Mouse (Mus musculus) intestine, embryonic 16.5 days (tissue): Measurements from ENCODE around the gene Tent5b. TPM values are rescaled to one million over a fixed set of nuclear protein-coding genes. Genes with fewer than 3 reads are reported as not detected.

ENCODE experiments used
- ATAC-seq: fragments of 200-750 bp; cut with Nextera tagmentation; 2 replicates; pipeline ENCODE4 v1.8.0; 2017; ENCODE audit warnings: moderate TSS enrichment, moderate library complexity
- H3K27ac ChIP-seq: fragments of 300-500 bp; sonication (generic); 2 replicates; pipeline ENCODE4 v1.5.1; 2014; ENCODE audit warnings: mild to moderate bottlenecking, low read length
- H3K27me3 ChIP-seq: fragments of 300-500 bp; sonication (generic); replicated peaks from 2 replicates; pipeline ENCODE4 v1.6.1; 2014; ENCODE audit warnings: low read length, control low read depth, mixed read lengths; ENCODE audit not compliant: control insufficient read depth, insufficient read depth
- H3K36me3 ChIP-seq: fragments of 300-500 bp; sonication (generic); 2 replicates; pipeline ENCODE4 v1.6.1; 2014; ENCODE audit warnings: low read length, control low read depth; ENCODE audit not compliant: control insufficient read depth, insufficient read depth
- H3K4me1 ChIP-seq: fragments of 300-500 bp; sonication (generic); 2 replicates; pipeline ENCODE4 v1.6.1; 2014; ENCODE audit warnings: low read length, control low read depth, mixed read lengths; ENCODE audit not compliant: control insufficient read depth, insufficient read depth
- H3K4me2 ChIP-seq: fragments of 300-500 bp; sonication (generic); 2 replicates; pipeline ENCODE4 v1.6.1; 2014; ENCODE audit warnings: low read depth, low read length, control low read depth
- H3K4me3 ChIP-seq: fragments of 300-500 bp; sonication (generic); 2 replicates; pipeline ENCODE4 v1.5.1; 2014; ENCODE audit warnings: mild to moderate bottlenecking, low read length
- H3K9ac ChIP-seq: fragments of 300-500 bp; sonication (generic); 2 replicates; pipeline ENCODE4 v1.6.1; 2014; ENCODE audit warnings: low read depth, low read length
- H3K9me3 ChIP-seq: fragments of 300-500 bp; sonication (generic); 2 replicates; pipeline ENCODE4 v1.6.1; 2016; ENCODE audit warnings: low read length, control low read depth; ENCODE audit not compliant: control insufficient read depth
- WGBS: fragments of 180-500 bp; shearing (Covaris S2); extraction: QIAGEN DNeasy Blood & Tissue Kit; methylation state at CpG from one replicate; pipeline ENCODE4 v1.1.7; 2014; 5-methylcytosine and 5-hydroxymethylcytosine counted together
- polyA plus RNA-seq: library from polyadenylated mRNA; unstranded; fragments of >200 nt; fragmentation: Nextera tagmentation; extraction: Ambion mirVana; gene quantifications from 2 replicates; pipeline ENCODE4 v1.2.1, GENCODE M21; 2015

The Tent5b gene
- polyA plus RNA-seq, 1 experiment from 2014 or later, result 0.66 TPM

DNA sequence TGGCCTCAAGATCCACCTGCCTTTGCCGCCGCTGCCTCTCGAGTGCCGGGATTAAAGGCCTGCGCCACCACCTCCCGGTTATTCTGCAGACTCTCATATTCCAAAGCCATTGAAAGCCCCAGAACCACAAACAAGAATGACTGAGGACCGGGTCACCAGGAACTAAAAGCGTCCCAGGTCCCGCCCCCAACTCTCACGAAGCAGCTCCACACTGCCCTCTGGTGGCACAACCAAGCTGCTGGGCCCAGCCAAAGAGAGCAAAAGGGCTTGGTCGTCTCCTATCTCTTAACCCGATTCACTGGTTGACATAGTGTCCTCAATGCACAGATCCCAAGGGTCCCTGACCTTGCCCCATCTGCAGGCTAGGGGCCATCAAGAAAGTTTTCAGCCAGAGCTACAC, 14.5 kb downstream of the Tent5b start:
- no peaks in the 10 kb centered on the region for H3K36me3 ChIP-seq
- peak; percentile 58; the same call in 1 of the 2 replicates for ATAC-seq
- WGBS, result 2% methylated on average over 12 of the region's 12 CpGs
- H3K27ac ChIP-seq, result peak overlapping the region; percentile 61
- H3K4me1 ChIP-seq, result peaks cover 26% of the 10 kb centered on the region
- H3K4me3 ChIP-seq, result peak overlapping the region; percentile 40
- H3K27me3 ChIP-seq, result peaks cover 41% of the 10 kb centered on the region
- H3K9me3 ChIP-seq, result no peaks in the 10 kb centered on the region
- H3K9ac ChIP-seq, result peak overlapping the region; percentile 48
- peak overlapping the region; percentile 80 for H3K4me2 ChIP-seq

DNA sequence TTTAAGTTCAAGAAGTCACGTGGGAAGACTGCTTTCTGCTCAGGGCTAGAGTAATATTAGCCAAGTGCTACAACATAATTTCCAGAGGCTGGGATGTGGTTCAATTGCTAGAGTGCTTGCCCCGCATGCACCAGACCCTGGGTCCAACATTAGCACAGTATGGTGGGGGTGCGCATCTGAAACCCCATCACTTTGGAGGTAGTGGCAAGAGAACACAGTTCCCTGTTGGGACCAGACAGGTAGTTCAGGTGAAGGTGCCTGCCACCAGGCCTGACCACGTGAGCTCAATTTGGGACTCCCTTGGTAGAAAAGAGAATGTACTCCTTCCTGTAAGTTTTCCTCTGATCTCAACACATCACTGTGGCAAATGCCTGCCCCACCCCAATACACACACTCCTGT, 14.9 kb downstream of the Tent5b start:
- no peak overlapping the region for H3K9ac ChIP-seq
- H3K27ac ChIP-seq, result no peak overlapping the region
- 72% methylated on average over 4 of the region's 4 CpGs for WGBS
- peaks cover 22% of the 10 kb centered on the region for H3K4me1 ChIP-seq
- H3K4me2 ChIP-seq, result no peak overlapping the region
- no peak for ATAC-seq
- H3K4me3 ChIP-seq, result no peak overlapping the region
- H3K36me3 ChIP-seq, result no peaks in the 10 kb centered on the region
- no peaks in the 10 kb centered on the region for H3K9me3 ChIP-seq
- peaks cover 43% of the 10 kb centered on the region for H3K27me3 ChIP-seq

DNA sequence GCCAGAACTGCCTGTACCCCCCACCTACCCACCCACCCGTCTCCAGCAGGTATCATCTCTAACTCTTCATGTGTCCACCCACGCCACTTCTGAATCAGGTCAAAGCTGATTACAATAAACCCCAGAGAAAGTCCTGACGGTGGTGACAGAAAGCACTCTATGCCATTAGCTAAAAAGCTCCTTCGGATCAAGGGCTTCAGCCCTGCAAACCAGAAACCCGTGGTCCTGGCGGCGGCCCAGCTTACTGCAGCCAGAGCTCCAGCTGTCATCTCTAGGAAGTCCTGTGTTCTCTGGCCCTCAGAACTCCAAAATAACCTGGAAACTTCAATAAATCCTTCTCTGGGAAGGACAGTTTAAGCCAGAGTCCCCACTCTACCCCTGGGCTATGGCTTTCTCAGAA, 15.8 kb downstream of the Tent5b start:
- H3K9me3 ChIP-seq, result no peaks in the 10 kb centered on the region
- no peak overlapping the region for H3K4me2 ChIP-seq
- 36% methylated on average over 7 of the region's 7 CpGs for WGBS
- ATAC-seq, result no peak
- no peak overlapping the region for H3K4me3 ChIP-seq
- H3K36me3 ChIP-seq, result no peaks in the 10 kb centered on the region
- peaks cover 20% of the 10 kb centered on the region for H3K4me1 ChIP-seq
- H3K27ac ChIP-seq, result no peak overlapping the region
- H3K27me3 ChIP-seq, result peaks cover 51% of the 10 kb centered on the region
- no peak overlapping the region for H3K9ac ChIP-seq

DNA sequence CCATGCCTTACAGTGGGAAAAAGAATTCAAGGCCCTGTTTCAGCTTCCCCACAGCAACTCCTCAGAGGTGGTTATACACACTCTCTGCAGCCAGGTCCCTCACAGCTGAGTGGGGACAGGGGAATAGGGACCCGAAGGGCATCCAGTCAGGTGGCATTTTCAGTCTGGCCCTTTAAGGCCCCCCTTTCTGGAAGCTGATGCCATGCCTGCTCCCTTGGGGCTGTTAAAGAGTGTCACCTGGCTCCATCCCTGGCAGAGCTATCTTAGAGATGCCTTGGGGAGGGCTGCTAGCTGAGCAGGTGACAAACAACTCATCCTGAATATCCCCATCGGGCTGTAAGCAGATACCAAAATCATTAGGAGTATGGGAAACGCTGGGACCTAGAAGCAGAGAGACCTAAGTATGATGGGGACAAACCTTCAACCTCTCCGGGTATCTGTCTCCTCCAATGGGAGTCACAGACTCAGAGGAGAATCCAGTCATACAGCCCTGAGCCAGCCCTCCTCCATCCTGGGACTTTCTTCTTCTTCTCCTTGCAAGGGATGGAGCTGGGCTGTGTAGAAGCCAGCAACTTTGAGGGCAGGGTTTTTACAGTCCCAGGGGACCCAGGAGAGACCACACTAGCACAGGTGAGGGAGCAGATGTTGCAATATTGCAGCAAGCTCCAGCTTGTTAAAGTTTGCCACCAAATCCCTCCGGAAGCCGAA, 17.0 kb downstream of the Tent5b start:
- H3K27me3 ChIP-seq, result peaks cover 56% of the 10 kb centered on the region
- H3K36me3 ChIP-seq, result no peaks in the 10 kb centered on the region
- WGBS, result 33% methylated on average over 6 of the region's 6 CpGs
- 0 out of 2 replicates have a peak overlapping the region, but pooled peaks have one; percentile 100 for H3K4me2 ChIP-seq
- peaks cover 20% of the 10 kb centered on the region for H3K4me1 ChIP-seq
- no peaks in the 10 kb centered on the region for H3K9me3 ChIP-seq
- H3K4me3 ChIP-seq, result peak overlapping the region; percentile 65; the same call in 1 of the 2 replicates
- H3K27ac ChIP-seq, result no peak overlapping the region
- no peak overlapping the region for H3K9ac ChIP-seq
- no peak for ATAC-seq

DNA sequence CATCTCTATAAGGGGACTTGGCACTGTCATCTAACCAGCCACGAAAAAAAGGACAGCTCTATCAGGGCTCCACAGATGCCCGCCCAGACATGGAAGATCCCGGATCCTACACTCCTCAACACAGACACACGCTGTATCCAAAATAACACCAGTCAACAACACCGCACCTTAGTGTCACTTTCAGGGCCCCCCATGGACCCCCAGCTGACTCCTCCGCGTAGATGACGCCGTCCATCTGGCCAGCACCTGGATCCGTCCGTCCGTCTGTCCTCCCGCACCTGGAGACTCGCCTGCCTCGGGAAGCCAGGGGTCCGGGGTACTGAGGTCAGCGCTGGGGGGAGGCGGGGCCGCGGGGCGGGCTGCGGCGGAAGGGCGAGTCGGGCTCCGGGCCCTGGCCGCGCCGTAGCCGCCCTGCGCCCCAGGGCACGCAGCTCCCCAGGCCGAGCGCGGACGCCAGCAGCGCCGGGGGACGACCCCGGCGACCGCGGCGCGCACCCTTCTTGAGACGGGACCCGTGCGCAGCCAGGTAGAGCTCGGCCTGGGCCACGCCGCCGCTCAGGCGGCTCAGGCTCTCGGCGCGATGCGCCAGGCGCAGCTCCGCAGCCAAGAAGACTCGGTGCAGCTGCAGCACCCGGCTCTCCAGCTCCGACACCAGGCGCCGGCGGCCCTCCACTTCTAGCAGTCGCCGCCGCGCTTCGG, 17.7 kb downstream of the Tent5b start:
- Histone ChIP-seq H3K27me3 (peaks cover 56% of the 10 kb centered on the region), H3K4me3 (peak overlapping the region; percentile 65), H3K9ac (peak overlapping the region; percentile 70), H3K4me1 (peaks cover 20% of the 10 kb centered on the region), H3K27ac (no peak overlapping the region), H3K36me3 (no peaks in the 10 kb centered on the region), H3K4me2 (peak overlapping the region; percentile 100), H3K9me3 (no peaks in the 10 kb centered on the region)
- peak; percentile 24; the same call in 1 of the 2 replicates for ATAC-seq
- 1% methylated on average over 58 of the region's 70 CpGs for WGBS

DNA sequence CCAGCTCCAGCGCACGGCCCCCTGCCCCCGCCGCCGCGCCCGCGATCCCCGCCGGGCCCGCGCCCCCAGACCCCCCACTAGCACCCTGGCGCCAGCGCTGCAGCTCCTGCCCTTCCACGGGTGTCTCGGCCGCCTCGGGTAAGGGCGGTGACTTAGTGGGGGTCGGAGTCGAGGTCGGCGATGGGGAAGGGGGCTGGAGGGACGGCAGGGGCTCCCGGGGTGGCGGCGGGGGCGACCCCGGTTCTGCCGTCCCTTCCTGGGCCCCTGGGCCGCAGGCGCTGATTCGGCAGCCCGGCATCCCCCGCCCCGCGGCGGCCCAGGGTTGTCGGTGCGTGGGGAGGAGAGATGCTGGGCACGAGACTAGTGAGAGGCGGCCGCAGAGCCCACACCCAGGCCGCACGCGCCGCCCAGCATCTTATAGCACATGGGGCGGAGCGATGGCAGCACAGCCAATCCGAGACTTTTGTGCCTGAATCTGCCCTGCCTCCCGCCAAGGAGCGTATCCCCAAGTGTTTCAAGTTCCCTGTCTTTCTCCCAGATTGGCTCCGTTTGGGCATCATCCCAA, 18.3 kb downstream of the Tent5b start, which contains the start of gene Trnp1:
TSS of gene Trnp1 (minus strand) at position 391 of the 565 bp plus-strand sequence.
- WGBS, result under 1% methylated on average over 49 of the region's 53 CpGs
- Histone ChIP-seq H3K27ac (no peak within 1 kb of the TSS), H3K4me2 (peak within 1 kb of the TSS; percentile 100), H3K9me3 (no peaks in the 10 kb centered on the region), H3K36me3 (no peaks in the 10 kb centered on the region), H3K4me3 (peak within 1 kb of the TSS; percentile 65), H3K27me3 (peaks cover 56% of the 10 kb centered on the region), H3K4me1 (peaks cover 20% of the 10 kb centered on the region), H3K9ac (peak within 1 kb of the TSS; percentile 70)
- ATAC-seq, result peak; percentile 84

DNA sequence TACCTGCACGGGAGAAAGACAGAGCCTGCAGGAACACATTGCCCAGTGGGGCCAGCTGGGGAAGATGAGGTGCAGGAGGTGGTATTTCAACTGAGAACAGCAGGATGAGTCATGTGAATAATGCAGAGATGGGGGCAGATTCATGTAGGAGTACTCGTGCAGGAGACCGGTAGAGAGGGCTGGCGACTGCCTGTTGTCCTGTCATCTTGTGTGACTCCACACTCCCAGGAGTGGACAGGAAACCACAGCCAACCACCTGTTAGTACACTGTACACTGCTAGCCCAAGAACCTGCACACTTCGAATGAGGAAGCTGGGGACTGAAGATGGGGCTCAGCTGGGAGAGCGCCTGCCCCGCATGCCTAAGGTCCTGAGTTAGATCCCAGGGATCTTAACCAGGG, 21.6 kb downstream of the Tent5b start:
- Histone ChIP-seq H3K27ac (no peak overlapping the region), H3K36me3 (no peaks in the 10 kb centered on the region), H3K27me3 (peaks cover 47% of the 10 kb centered on the region), H3K4me1 (peaks cover 14% of the 10 kb centered on the region), H3K4me2 (no peak overlapping the region), H3K4me3 (no peak overlapping the region), H3K9ac (no peak overlapping the region), H3K9me3 (no peaks in the 10 kb centered on the region)
- 59% methylated on average over 7 of the region's 7 CpGs for WGBS
- no peak for ATAC-seq

DNA sequence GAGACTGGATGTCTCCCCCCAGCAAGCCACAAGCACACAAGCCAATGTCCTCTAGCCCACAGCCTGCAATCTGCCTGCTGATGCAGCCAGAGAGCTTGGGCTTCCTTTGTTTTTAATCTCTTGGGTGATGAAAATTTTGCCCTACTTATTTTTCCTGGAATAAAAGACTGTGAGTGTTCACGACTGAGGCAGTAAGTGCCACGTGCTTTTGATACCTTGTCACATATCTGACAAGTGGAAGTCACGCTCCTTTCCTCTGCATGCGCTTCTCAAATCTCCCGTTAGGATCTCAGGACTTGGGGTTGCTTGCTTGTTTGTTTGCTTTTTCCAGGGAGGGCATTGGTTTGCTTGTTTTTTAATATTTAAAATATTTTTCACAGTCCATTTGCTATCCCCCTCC, 24.4 kb downstream of the Tent5b start:
- H3K9ac ChIP-seq, result no peak overlapping the region
- H3K36me3 ChIP-seq, result no peaks in the 10 kb centered on the region
- ATAC-seq, result no peak
- H3K27ac ChIP-seq, result no peak overlapping the region
- H3K4me2 ChIP-seq, result no peak overlapping the region
- no peak overlapping the region for H3K4me3 ChIP-seq
- peaks cover 19% of the 10 kb centered on the region for H3K27me3 ChIP-seq
- no peaks in the 10 kb centered on the region for H3K4me1 ChIP-seq
- WGBS, result 57% methylated on average over 5 of the region's 5 CpGs
- no peaks in the 10 kb centered on the region for H3K9me3 ChIP-seq

DNA sequence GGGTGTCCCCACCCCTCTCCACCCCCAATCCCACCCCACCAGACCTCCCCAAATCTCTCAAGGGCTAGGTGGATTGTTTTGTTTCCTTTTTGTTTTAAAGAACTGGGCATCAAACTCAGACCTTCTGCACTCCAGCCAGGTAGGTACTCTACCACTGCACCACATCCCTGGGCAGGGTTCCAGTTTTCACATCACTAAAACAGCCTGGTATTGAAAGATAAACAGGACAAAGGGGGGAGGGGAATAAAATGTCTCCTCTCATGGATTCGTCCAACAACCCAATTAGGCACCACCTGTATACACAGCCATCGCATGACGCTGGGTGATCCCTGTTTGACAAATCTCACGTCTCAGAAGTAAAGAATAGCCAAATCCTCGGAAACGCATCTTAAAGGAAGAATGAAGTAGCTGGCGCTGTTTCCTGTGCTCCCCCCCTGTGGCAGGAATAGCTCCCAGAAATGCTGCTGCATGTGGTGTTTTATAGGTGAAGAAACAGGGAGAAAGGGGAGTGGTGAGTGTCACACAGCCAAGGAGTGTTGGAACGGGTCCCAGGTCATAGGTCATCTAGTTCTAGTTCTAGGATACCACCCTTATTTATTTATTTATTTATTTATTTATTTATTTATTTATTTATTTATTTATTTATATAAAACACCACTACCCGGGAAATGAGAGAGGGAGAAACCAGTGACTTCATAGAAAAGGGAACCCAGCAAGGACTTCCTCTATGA, 25.0 kb downstream of the Tent5b start:
- no peak for ATAC-seq
- 64% methylated on average over 9 of the region's 9 CpGs for WGBS
- no peaks in the 10 kb centered on the region for H3K9me3 ChIP-seq
- H3K9ac ChIP-seq, result no peak overlapping the region
- H3K4me3 ChIP-seq, result no peak overlapping the region
- no peak overlapping the region for H3K4me2 ChIP-seq
- no peaks in the 10 kb centered on the region for H3K36me3 ChIP-seq
- no peak overlapping the region for H3K27ac ChIP-seq
- peaks cover 15% of the 10 kb centered on the region for H3K27me3 ChIP-seq
- no peaks in the 10 kb centered on the region for H3K4me1 ChIP-seq
